Mouse (Mus musculus) lung, embryonic 16.5 days (tissue): ENCODE measurements around the gene Doc2a. TPM values are rescaled to one million over a fixed set of nuclear protein-coding genes. Genes with fewer than 3 reads are reported as not detected.
"Not testable (repeated sequence)": the region's sequence is repeated elsewhere in the genome, so short reads cannot be mapped to it uniquely, and the experiment has no call there.

ENCODE experiments used
- ATAC-seq: fragments of 200-750 bp; cut with Nextera tagmentation; 2 replicates; pipeline ENCODE4 v1.8.0; 2017; ENCODE audit warnings: low read depth, mild to moderate bottlenecking, moderate library complexity
- H3K27ac ChIP-seq: fragments of 300-500 bp; sonication (generic); 2 replicates; pipeline ENCODE4 v1.5.1; 2014; ENCODE audit warnings: mild to moderate bottlenecking, control low read depth, low read length
- H3K27me3 ChIP-seq: fragments of 300-500 bp; sonication (generic); 2 replicates; pipeline ENCODE4 v1.6.1; 2014; ENCODE audit warnings: low read depth, low read length, mixed read lengths; ENCODE audit not compliant: control insufficient read depth, insufficient read depth
- H3K36me3 ChIP-seq: fragments of 300-500 bp; sonication (generic); 2 replicates; pipeline ENCODE4 v1.6.1; 2014; ENCODE audit warnings: low read length; ENCODE audit not compliant: control insufficient read depth, insufficient read depth
- H3K4me1 ChIP-seq: fragments of 300-500 bp; sonication (generic); replicated peaks from 2 replicates; pipeline ENCODE4 v1.6.1; 2014; ENCODE audit warnings: low read length, mixed read lengths; ENCODE audit not compliant: control insufficient read depth, insufficient read depth
- H3K4me2 ChIP-seq: fragments of 300-500 bp; sonication (generic); 2 replicates; pipeline ENCODE4 v1.6.1; 2014; ENCODE audit warnings: low read depth, low read length, control low read depth
- H3K4me3 ChIP-seq: fragments of 300-500 bp; sonication (generic); 2 replicates; pipeline ENCODE4 v1.5.1; 2014; ENCODE audit warnings: mild to moderate bottlenecking, low read length, control low read depth
- H3K9ac ChIP-seq: fragments of 300-500 bp; sonication (generic); 2 replicates; pipeline ENCODE4 v1.6.1; 2014; ENCODE audit warnings: low read length, control low read depth
- H3K9me3 ChIP-seq: fragments of 300-500 bp; sonication (generic); 2 replicates; pipeline ENCODE4 v1.6.1; 2016; ENCODE audit warnings: low read length; ENCODE audit not compliant: control insufficient read depth
- whole genome bisulfite sequencing: fragments of 180-500 bp; shearing (Covaris S2); extraction: QIAGEN DNeasy Blood & Tissue Kit; methylation state at CpG from one replicate; pipeline ENCODE4 v1.1.7; 2014; 5-methylcytosine and 5-hydroxymethylcytosine counted together
- polyA plus RNA-seq: library from polyadenylated mRNA; unstranded; fragments of >200 nt; fragmentation: Nextera tagmentation; extraction: Ambion mirVana; gene quantifications from 2 replicates; pipeline ENCODE4 v1.2.1, GENCODE M21; 2015

The Doc2a gene
- polyA plus RNA-seq, 1 experiment from 2014 or later, result 0.49 TPM

DNA sequence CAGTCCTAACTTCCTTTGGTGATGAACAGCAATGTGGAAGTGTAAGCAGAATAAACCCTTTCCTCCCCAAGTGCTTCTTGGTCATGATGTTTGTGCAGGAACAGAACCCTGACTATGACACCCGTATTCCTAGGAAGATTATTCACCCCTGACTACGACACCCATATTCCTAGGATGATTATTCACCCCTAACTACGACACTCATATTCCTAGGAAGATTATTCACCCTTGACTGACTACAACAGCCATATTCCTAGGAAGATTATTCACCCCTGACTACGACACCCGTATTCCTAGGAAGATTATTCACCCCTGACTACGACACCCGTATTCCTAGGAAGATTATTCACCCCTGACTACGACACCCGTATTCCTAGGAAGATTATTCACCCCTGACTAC lies 52.6 kb downstream of the Doc2a start:
- ATAC-seq, H3K36me3 ChIP-seq, H3K4me3 ChIP-seq, H3K9ac ChIP-seq, H3K9me3 ChIP-seq, H3K4me2 ChIP-seq, H3K27me3 ChIP-seq, H3K27ac ChIP-seq, H3K4me1 ChIP-seq: not testable (repeated sequence)
- 95% methylated on average over 7 of the region's 9 CpGs for WGBS

Other genes starting within 250 kb of the Doc2a start
- gene Nupr1, start 216.6 kb upstream of the Doc2a start, polyA plus RNA-seq, result 34.2 and 53.9 TPM in 2 replicates
- gene Sgf29, start 198.1 kb upstream of the Doc2a start, polyA plus RNA-seq, result 42.9 and 47.3 TPM in 2 replicates
- gene Sult1a1, start 171.0 kb upstream of the Doc2a start, polyA plus RNA-seq, result 12.3 and 21.1 TPM in 2 replicates
- 102 and 108 TPM in 2 replicates for gene Bola2, start 152.0 kb upstream of the Doc2a start, polyA plus RNA-seq
- gene Slx1b, start 151.6 kb upstream of the Doc2a start, polyA plus RNA-seq, result 11.1 and 11.9 TPM in 2 replicates
- gene Coro1a, start 139.6 kb upstream of the Doc2a start, polyA plus RNA-seq, result 42.4 and 59.5 TPM in 2 replicates
- gene Mapk3, start 87.8 kb upstream of the Doc2a start, polyA plus RNA-seq, result 138 and 139 TPM in 2 replicates
- 2.9 and 4.2 TPM in 2 replicates for gene Gdpd3, start 81.1 kb upstream of the Doc2a start, polyA plus RNA-seq
- gene Ypel3, start 70.5 kb upstream of the Doc2a start, polyA plus RNA-seq, result 111 and 123 TPM in 2 replicates
- 0.25 and 0.68 TPM in 2 replicates for gene Tbx6, start 65.9 kb upstream of the Doc2a start, polyA plus RNA-seq
- gene Ppp4c, start 54.9 kb upstream of the Doc2a start, polyA plus RNA-seq, result 232 and 243 TPM in 2 replicates
- 0.36 and 0.38 TPM in 2 replicates for gene Fam57b, start 49.7 kb upstream of the Doc2a start, polyA plus RNA-seq
- gene 4930451I11Rik, start 15.8 kb upstream of the Doc2a start, polyA plus RNA-seq, result not detected in 2 replicates
- 30.3 and 32.3 TPM in 2 replicates for gene Hirip3, start 14.6 kb downstream of the Doc2a start, polyA plus RNA-seq
- gene Ino80e, start 15.0 kb downstream of the Doc2a start, polyA plus RNA-seq, result 76.5 and 89.3 TPM in 2 replicates
- gene Taok2, start 37.3 kb downstream of the Doc2a start, polyA plus RNA-seq, result 55.8 and 58.3 TPM in 2 replicates
- gene Tmem219, start 75.5 kb downstream of the Doc2a start, polyA plus RNA-seq, result 28.4 and 30.8 TPM in 2 replicates
- gene Kctd13, start 81.5 kb downstream of the Doc2a start, polyA plus RNA-seq, result 11.7 and 12.3 TPM in 2 replicates
- gene Asphd1, start 102.2 kb downstream of the Doc2a start, polyA plus RNA-seq, result 0.14 and 0.20 TPM in 2 replicates
- 0.36 and 0.63 TPM in 2 replicates for gene Sez6l2, start 103.1 kb downstream of the Doc2a start, polyA plus RNA-seq
- gene Cdipt, start 128.5 kb downstream of the Doc2a start, polyA plus RNA-seq, result 119 and 122 TPM in 2 replicates
- 0.89 and 2.1 TPM in 2 replicates for gene Cdiptos, start 128.7 kb downstream of the Doc2a start, polyA plus RNA-seq
- 14.9 and 17.9 TPM in 2 replicates for gene Mvp, start 167.2 kb downstream of the Doc2a start, polyA plus RNA-seq
- gene Pagr1b, start 169.1 kb downstream of the Doc2a start, polyA plus RNA-seq, result 0.62 and 0.93 TPM in 2 replicates
- gene Pagr1a, start 169.9 kb downstream of the Doc2a start, polyA plus RNA-seq, result 45.9 and 67.2 TPM in 2 replicates
- gene Gm42742, start 173.7 kb downstream of the Doc2a start, polyA plus RNA-seq, result 39.1 and 63.1 TPM in 2 replicates
- gene Prrt2, start 173.8 kb downstream of the Doc2a start, polyA plus RNA-seq, result 4.5 TPM in 2 replicates
- 38.6 and 46.1 TPM in 2 replicates for gene Maz, start 179.6 kb downstream of the Doc2a start, polyA plus RNA-seq
- gene Kif22, start 195.1 kb downstream of the Doc2a start, polyA plus RNA-seq, result 140 and 153 TPM in 2 replicates
- 7.1 TPM in 1 of 2 replicates, not detected in the other for gene Zg16, start 239.9 kb downstream of the Doc2a start, polyA plus RNA-seq
- 11.5 and 12.8 TPM in 2 replicates for gene AI467606, start 243.9 kb downstream of the Doc2a start, polyA plus RNA-seq